Mouse (Mus musculus) G1E (cell line): ENCODE data around the gene Arpc4.

ENCODE experiments used
- CTCF ChIP-seq: IDR thresholded peaks from 2 replicates; pipeline ENCODE4 v1.5.1; 2012; ENCODE audit warnings: low read depth, low read length, inconsistent platforms, mixed read lengths
- GATA1 ChIP-seq: IDR thresholded peaks from 2 replicates; pipeline ENCODE4 v1.6.1; 2012; ENCODE audit warnings: borderline replicate concordance, low read length, inconsistent platforms, mixed read lengths
- TAL1 ChIP-seq: conservative IDR thresholded peaks from 2 replicates; pipeline ENCODE4 v1.6.1; 2012; ENCODE audit warnings: low read depth, low read length, inconsistent platforms, mixed read lengths

DNA sequence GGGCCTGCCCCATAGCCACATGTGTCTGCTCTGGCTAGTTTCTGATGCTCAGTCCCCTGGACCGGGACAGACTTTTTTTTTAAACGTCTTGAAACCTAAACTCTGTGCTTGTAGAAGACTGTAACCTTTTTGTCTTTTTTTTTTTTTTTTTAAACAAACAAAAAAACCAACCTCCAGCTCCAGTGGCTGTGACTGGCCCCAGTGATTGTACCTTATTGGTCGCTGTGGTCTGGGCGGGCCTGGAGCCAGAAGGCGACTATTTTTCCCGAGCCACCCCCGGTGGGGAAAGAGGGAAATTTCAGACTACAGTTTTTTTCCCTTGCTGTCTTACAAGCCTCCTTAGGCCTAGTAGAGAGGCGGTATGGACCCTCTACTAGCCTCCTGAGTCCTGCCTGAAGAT, 11.0 kb downstream of the Arpc4 start, which contains the start of gene Ttll3:
- TF ChIP-seq CTCF (no peak), TAL1 (no peak), GATA1 (no peak)
